Mouse (Mus musculus) heart, embryonic 16.5 days (tissue): ENCODE results near the gene Tpte. TPM values are rescaled to one million over a fixed set of nuclear protein-coding genes. Genes with fewer than 3 reads are reported as not detected.

Experiments
- ATAC-seq: fragments of 200-750 bp; cut with Nextera tagmentation; replicated peaks from 2 replicates; pipeline ENCODE4 v1.8.0; 2017; ENCODE audit warnings: moderate number of reproducible peaks; ENCODE audit not compliant: insufficient read depth, low FRiP score; ENCODE audit errors: extremely low read depth
- H3K27ac ChIP-seq: fragments of 300-500 bp; sonication (generic); 2 replicates; pipeline ENCODE4 v1.5.1; 2014; ENCODE audit warnings: mild to moderate bottlenecking, low read length, control low read depth, moderate library complexity
- H3K27me3 ChIP-seq: fragments of 300-500 bp; sonication (generic); 2 replicates; pipeline ENCODE4 v1.6.1; 2014; ENCODE audit warnings: low read length, mixed read lengths; ENCODE audit not compliant: control insufficient read depth, insufficient read depth
- H3K36me3 ChIP-seq: fragments of 300-500 bp; sonication (generic); 2 replicates; pipeline ENCODE4 v1.6.1; 2014; ENCODE audit not compliant: control insufficient read depth, insufficient read depth
- H3K4me1 ChIP-seq: fragments of 300-500 bp; sonication (generic); 2 replicates; pipeline ENCODE4 v1.6.1; 2014; ENCODE audit warnings: low read length, mixed read lengths; ENCODE audit not compliant: control insufficient read depth, insufficient read depth
- H3K4me2 ChIP-seq: fragments of 300-500 bp; sonication (generic); 2 replicates; pipeline ENCODE4 v1.6.1; 2014; ENCODE audit warnings: low read depth, mild to moderate bottlenecking, control low read depth, low read length
- H3K4me3 ChIP-seq: fragments of 300-500 bp; sonication (generic); 2 replicates; pipeline ENCODE4 v1.5.1; 2014; ENCODE audit warnings: mild to moderate bottlenecking, control low read depth, low read length
- H3K9ac ChIP-seq: fragments of 300-500 bp; sonication (generic); 2 replicates; pipeline ENCODE4 v1.6.1; 2014; ENCODE audit warnings: low read length, control low read depth
- H3K9me3 ChIP-seq: fragments of 300-500 bp; sonication (generic); replicated peaks from 2 replicates; pipeline ENCODE4 v1.6.1; 2016; ENCODE audit warnings: low read length; ENCODE audit not compliant: control insufficient read depth
- WGBS: fragments of 180-500 bp; shearing (Covaris S2); extraction: QIAGEN DNeasy Blood & Tissue Kit; methylation state at CpG from one replicate; pipeline ENCODE4 v1.1.7; 2014; 5-methylcytosine and 5-hydroxymethylcytosine counted together
- polyA plus RNA-seq: library from polyadenylated mRNA; unstranded; fragments of >200 nt; fragmentation: Nextera tagmentation; extraction: Ambion mirVana; gene quantifications from 2 replicates; pipeline ENCODE4 v1.2.1, GENCODE M21; 2015

Tpte gene
- polyA plus RNA-seq, 1 experiment from 2014 or later: not detected

DNA sequence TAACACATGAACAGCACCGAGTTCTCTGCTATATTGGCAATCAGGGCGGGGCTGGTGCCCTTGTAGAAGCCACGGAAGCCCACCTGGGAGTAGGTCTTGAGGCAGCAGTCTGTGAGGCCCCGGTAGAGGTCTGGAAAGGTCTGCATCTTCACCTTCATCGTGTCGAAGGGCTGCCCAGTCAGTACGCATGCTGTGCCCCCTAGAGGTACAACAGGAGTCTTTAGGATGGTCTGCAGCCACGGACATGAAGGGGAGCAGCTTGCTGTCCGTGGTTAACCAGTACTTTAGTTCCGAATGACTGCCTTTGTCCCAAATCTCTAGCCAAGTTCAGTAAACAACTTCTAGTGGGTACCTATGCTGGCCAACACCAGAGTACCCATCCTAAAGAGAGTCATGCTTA is 106.6 kb downstream of the Tpte start:
- Histone ChIP-seq H3K36me3 (peaks cover 17% of the 10 kb centered on the region), H3K27ac (no peak overlapping the region), H3K4me2 (no peak overlapping the region), H3K9me3 (no peaks in the 10 kb centered on the region), H3K9ac (no peak overlapping the region), H3K4me3 (no peak overlapping the region), H3K27me3 (no peaks in the 10 kb centered on the region), H3K4me1 (no peaks in the 10 kb centered on the region)
- no peak for ATAC-seq
- WGBS: 75% methylated on average over 10 of the region's 10 CpGs

DNA sequence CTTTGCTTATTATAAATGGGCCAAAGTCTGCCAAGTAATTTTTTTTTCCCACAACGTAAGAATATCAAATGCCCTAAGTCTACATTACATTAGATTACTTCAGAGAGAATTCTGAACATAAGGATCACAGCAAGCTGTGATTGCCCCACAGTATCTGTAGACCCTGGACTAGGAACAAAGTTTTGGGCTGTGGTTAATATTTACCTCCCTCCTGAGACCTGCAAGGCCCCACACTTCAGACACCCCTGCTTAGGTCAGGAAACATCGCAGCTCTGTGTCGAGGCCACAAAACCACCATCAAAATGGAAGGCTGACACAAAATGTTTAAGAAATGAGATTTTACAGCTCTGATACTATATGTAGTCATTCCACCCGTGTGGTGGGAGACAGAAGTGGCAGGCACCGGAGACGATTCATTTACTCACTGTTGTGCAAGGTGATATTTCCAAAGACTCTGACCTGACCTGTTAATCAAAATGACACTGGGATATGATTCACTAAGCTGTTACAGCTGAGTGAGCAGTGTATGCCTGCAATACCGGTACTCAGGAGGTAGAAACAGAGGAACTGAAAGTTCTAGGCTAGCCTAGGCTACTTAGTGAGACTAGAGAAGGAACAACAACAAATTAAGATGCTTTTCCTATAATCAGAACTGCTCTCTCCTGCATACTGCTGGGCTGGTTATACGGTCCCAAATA is 107.7 kb downstream of the Tpte start:
- ATAC-seq: no peak
- Histone ChIP-seq H3K9ac (no peak overlapping the region), H3K4me2 (no peak overlapping the region), H3K27me3 (no peaks in the 10 kb centered on the region), H3K27ac (no peak overlapping the region), H3K4me1 (no peaks in the 10 kb centered on the region), H3K4me3 (no peak overlapping the region), H3K36me3 (peaks cover 17% of the 10 kb centered on the region), H3K9me3 (no peaks in the 10 kb centered on the region)
- 87% methylated on average over 8 of the region's 8 CpGs for WGBS

DNA sequence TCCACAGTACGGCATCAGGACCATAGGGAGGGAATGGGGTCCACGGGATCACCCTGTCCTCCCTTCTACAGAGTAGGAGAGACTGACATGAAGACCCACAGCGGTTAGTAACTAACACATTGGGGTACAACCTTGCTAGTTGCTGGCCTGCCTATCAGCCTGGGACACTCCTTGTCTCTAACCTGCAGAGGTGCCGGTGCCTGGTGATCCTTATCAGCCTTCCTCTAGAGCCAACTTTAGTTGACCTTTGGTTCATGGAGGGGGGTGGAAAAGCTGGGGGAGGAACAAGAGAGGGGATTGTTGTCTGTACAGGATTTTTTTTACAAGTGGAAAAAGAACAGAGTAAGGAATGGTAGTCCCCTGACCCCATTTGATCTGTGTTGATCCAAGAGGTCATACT is 111.2 kb downstream of the Tpte start:
- Histone ChIP-seq H3K4me2 (no peak overlapping the region), H3K27ac (no peak overlapping the region), H3K9me3 (no peaks in the 10 kb centered on the region), H3K9ac (no peak overlapping the region), H3K4me3 (no peak overlapping the region), H3K4me1 (0 out of 2 replicates have a peak, but pooled peaks cover 4% of the 10 kb centered on the region), H3K36me3 (peaks cover 8% of the 10 kb centered on the region), H3K27me3 (no peaks in the 10 kb centered on the region)
- WGBS: 67% methylated on average over 4 of the region's 4 CpGs
- ATAC-seq: no peak

DNA sequence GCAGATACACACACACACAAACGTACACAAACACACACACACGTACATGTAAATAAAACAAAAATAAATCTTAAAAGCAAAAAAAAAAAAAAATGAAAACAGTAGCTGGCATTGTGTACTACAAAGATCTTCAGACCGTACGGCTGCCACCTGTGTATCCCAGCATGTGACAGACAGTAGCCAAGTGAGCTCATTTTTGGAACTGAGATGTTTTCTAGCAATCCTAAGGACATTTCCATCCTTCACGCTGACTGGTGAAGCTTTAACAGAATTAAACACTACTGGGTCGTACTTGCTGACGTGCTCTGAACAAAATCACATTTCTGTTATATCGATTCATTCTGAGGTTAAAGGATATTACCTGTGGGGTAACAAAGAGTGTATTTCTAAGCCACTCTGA is 112.0 kb downstream of the Tpte start:
- Histone ChIP-seq H3K4me2 (no peak overlapping the region), H3K27ac (no peak overlapping the region)

DNA sequence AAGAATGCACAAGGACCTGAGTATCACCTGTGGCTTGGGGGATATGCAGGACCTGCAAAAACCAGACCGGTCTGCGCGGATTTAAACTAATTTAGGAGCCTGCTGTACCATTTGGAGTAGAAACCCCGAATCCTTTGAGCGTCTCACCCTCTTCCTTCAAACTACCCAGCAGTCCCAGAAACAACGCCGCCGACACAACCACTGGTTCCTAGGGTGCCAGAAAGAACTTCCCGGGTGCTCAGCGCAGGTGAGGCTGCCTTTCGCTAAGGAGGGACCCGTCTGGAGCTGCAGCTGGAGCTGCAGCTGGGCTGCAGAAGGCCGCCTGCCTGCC is 114.5 kb downstream of the Tpte start:
- peak overlapping the region; percentile 87 for H3K4me3 ChIP-seq
- no peak; the same call in 1 of the 2 replicates for ATAC-seq
- H3K27me3 ChIP-seq: no peaks in the 10 kb centered on the region
- 0 out of 2 replicates have a peak, but pooled peaks cover 3% of the 10 kb centered on the region for H3K36me3 ChIP-seq
- peak overlapping the region; percentile 84 for H3K4me2 ChIP-seq
- H3K27ac ChIP-seq: peak overlapping the region; percentile 81
- WGBS: 4% methylated on average over 13 of the region's 13 CpGs
- H3K9ac ChIP-seq: peak overlapping the region; percentile 90
- H3K4me1 ChIP-seq: 0 out of 2 replicates have a peak, but pooled peaks cover 4% of the 10 kb centered on the region
- H3K9me3 ChIP-seq: no peaks in the 10 kb centered on the region

More for the DNA sequence above, 112.0 kb downstream of the Tpte start:
- 94% methylated on average over 8 of the region's 8 CpGs for WGBS
- 0 out of 2 replicates have a peak, but pooled peaks cover 3% of the 10 kb centered on the region for H3K36me3 ChIP-seq
- no peak for ATAC-seq
- no peak overlapping the region for H3K9ac ChIP-seq
- H3K9me3 ChIP-seq: no peaks in the 10 kb centered on the region
- 0 out of 2 replicates have a peak, but pooled peaks cover 4% of the 10 kb centered on the region for H3K4me1 ChIP-seq
- no peak overlapping the region for H3K4me3 ChIP-seq
- no peaks in the 10 kb centered on the region for H3K27me3 ChIP-seq

DNA sequence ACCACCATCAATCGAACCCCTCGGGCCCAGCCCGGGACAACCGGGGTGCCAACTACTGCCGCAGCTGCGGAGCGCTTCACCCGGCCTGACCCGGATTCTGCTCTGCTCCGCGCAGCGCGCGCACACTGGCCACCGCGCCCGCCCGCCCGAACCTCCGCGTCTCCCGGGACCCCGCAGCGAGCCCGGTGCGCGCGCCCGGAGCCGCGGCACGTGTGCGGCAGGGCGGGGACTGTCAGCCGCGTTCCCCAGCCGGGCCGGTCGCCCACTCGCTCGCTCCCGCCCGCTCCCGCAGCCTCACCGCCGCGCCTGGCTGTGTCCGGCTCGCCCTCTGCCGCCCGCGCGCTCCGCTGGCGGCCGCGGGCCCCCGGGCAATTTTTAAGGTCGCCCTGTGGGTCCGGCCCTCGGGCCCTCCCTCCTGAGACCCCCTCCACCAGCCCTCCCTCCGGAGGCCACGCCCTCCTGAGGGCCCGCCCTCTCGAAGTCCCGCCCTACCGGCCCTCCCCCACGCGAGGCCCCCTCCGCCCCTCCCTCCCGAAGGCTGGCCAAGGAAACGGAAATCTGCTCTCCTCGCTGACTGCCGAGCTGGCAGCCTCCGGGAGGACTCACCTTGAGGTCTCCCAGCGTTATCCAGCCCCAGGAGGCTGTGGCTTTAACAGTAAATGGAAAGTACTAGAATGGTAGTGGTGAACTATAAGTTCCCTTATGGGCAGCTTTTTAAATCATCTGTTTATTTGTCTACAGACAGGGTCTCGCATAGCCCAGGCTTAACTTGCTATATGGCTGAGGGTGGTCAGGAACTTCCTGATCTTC is 115.1 kb downstream of the Tpte start, which contains the start of gene Slc25a15:
Gene Slc25a15, minus strand, starts transcription at position 456 of the 810 bp plus-strand sequence.
- Histone ChIP-seq H3K4me2 (peak within 1 kb of the TSS; percentile 84), H3K4me3 (peak within 1 kb of the TSS; percentile 87), H3K4me1 (0 out of 2 replicates have a peak, but pooled peaks cover 4% of the 10 kb centered on the region), H3K9me3 (no peaks in the 10 kb centered on the region), H3K36me3 (0 out of 2 replicates have a peak, but pooled peaks cover 3% of the 10 kb centered on the region), H3K27ac (peak within 1 kb of the TSS; percentile 88), H3K9ac (peak within 1 kb of the TSS; percentile 90), H3K27me3 (no peaks in the 10 kb centered on the region)
- under 1% methylated on average over 67 of the region's 77 CpGs for WGBS
- ATAC-seq: peak; percentile 96

DNA sequence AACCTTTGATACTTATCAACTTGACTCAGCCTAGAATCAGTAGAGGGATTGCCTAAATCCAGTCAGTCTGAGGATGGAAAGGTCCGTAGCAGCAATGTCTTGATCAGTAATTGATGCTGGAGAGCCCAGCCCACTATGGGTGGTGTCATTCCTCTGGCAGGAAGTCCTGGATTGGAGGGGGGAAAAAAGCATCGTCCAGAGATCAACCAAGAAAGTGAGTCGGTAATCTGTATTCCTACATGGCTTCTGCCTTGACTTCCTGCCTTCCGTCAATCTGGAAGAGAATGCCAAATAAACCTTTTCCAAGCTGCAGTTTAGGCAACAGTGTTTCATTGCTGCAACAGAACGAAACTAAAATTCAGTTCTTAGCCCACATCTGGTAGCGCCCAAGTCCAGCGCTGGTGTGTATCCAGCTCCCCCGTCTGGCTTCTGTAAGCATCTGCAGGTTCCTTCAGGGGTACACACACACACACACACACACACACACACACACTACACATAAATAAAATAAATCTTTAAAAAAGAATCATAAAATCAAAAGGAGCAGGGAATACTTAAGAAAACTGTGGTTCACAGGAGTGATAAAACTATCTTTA is 116.1 kb downstream of the Tpte start:
- peak overlapping the region; percentile 88; the same call in 1 of the 2 replicates for H3K27ac ChIP-seq
- H3K4me2 ChIP-seq: peak overlapping the region; percentile 84
- H3K4me3 ChIP-seq: peak overlapping the region; percentile 87
- no peaks in the 10 kb centered on the region for H3K9me3 ChIP-seq
- no peak for ATAC-seq
- H3K4me1 ChIP-seq: 0 out of 2 replicates have a peak, but pooled peaks cover 4% of the 10 kb centered on the region
- no peaks in the 10 kb centered on the region for H3K27me3 ChIP-seq
- peak overlapping the region; percentile 90 for H3K9ac ChIP-seq
- 0 out of 2 replicates have a peak, but pooled peaks cover 2% of the 10 kb centered on the region for H3K36me3 ChIP-seq
- 75% methylated on average over 8 of the region's 8 CpGs for WGBS

DNA sequence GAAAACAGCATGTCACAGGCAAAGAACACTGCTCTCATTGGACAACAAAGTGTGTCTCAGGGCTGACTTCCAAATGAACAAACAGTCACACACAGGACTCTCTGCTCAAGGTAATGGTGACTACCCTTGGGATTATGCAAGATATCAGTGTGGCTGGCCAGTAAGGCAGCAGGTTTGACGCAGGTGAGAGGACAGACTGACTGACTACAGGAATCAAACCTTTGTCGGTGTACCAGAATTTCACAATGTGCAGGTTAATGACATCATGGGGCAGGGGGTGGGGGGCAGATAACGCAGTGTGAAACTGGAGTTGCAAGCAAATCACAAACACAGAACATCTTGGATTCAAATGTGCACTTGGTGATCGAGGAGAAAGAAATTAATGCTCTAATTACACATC is 117.4 kb downstream of the Tpte start:
- no peak overlapping the region for H3K4me2 ChIP-seq
- H3K36me3 ChIP-seq: no peaks in the 10 kb centered on the region
- ATAC-seq: no peak
- no peak overlapping the region for H3K9ac ChIP-seq
- WGBS: 87% methylated on average over 4 of the region's 4 CpGs
- no peak overlapping the region for H3K4me3 ChIP-seq
- H3K27ac ChIP-seq: no peak overlapping the region
- 0 out of 2 replicates have a peak, but pooled peaks cover 4% of the 10 kb centered on the region for H3K4me1 ChIP-seq
- no peaks in the 10 kb centered on the region for H3K27me3 ChIP-seq
- no peaks in the 10 kb centered on the region for H3K9me3 ChIP-seq
